Mouse (Mus musculus): ENCODE data around the gene Vrk2.

DNA sequence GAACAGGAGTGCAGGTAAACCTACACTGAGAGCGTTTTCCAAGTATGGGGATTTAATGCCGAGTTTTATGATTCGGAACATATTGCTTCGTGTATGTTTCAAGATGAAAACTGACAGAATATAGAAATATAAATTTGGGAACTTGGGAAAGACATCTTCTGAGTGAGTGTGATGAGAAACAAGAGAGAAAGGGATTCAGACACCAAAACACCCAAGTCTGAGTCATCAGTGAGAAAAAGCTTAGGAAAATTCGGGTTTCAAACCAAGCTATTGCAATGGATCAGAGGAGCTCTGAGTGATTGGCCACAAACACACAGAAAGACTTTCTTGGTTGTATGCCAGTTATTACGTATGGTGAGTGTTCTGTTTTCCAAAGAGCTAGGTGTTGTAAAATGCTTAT is 4.0 kb upstream of the Vrk2 start:
- TF ChIP-seq CTCF (conservative IDR thresholded peaks at IDR 0.05; ENCODE audit: insufficient read depth, insufficient read length, low read depth, low read length), result no peak
- TF ChIP-seq POLR2A (IDR thresholded peaks at IDR 0.05; ENCODE audit: low read depth, low read length), result no peak
